Mouse (Mus musculus) heart, adult 8-10 months (tissue): ENCODE results near the gene Map2k7. TPM values are rescaled to one million over a fixed set of nuclear protein-coding genes. Genes with fewer than 3 reads are reported as not detected.

Source experiments
- DNase-seq: peaks from one replicate; pipeline ENCODE4 v3.0.0; 2022; ENCODE audit warnings: low spot score
- total RNA-seq, 4 experiments: library from RNA; stranded (reverse); gene quantifications; 2 replicates each; pipeline ENCODE4 v1.2.4; 2022

Gene Map2k7
- total RNA-seq, result 10 to 100 TPM; 69.9 to 84.0 (median 75.2) TPM

DNA sequence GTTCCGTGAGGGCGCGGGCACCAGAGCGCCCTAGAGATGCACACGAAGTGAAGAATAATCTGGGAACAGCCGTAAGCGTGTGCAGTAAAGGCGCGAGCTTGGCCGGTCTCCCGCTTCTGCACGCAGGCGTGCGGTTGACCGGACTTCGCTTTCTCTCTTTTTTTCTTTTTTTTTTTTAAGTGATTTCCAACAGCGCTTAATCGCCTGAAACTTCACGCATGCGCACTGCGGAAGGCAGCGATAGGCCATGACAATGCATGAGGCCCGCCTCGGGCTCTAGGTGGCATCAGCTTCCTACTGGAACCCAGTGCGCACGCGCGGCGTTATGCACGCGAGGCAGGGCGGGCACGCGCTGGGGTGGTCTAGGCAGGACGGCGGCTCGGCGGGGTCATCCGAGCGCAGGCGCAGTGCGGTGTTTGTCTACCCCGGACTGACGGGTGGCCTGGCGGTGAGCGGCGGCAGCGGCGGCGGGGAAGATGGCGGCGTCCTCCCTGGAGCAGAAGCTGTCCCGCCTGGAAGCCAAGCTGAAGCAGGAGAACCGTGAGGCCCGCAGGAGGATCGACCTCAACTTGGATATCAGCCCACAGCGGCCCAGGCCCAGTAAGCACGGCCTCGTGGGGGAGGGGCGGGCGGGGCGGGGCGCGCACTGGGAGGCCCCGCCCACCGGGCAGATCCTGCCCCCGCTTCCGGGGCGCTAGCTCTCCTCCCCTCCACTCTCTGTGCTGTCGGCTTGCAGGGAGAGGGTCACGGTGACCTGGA lies at the start of gene Map2k7, which contains the start of gene Gm49320:
TSS of gene Map2k7 (plus strand) at position 307 of the 759 bp plus-strand sequence.
TSS of gene Gm49320 (plus strand) at position 432 of the 759 bp plus-strand sequence.
- DNase-seq, result peak; percentile 100

- no peak for DNase-seq
These were observed 49.4 kb upstream of the Map2k7 start for GRCm38 (mm10) chr8:4189031-4189722.

DNA sequence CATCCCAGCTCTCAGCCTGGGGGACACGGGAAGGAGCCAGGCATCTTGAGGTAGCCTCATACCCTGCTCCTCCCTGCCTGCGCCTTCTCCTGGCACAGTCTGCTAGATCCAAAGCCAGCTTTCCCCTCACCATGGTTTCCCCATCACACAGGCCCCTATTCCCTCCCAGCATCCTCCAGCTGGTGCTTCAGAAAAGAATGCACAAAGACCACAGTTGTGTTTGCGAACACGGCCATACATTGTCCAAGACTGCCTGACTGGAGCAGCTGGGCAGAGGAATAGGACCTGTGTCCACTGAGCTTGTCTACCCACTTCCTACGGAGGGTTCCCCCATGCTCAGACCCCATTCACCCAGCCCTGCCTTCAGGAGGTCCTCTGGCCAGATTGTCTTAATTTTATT lies 46.2 kb upstream of the Map2k7 start:
- DNase-seq, result no peak

DNA sequence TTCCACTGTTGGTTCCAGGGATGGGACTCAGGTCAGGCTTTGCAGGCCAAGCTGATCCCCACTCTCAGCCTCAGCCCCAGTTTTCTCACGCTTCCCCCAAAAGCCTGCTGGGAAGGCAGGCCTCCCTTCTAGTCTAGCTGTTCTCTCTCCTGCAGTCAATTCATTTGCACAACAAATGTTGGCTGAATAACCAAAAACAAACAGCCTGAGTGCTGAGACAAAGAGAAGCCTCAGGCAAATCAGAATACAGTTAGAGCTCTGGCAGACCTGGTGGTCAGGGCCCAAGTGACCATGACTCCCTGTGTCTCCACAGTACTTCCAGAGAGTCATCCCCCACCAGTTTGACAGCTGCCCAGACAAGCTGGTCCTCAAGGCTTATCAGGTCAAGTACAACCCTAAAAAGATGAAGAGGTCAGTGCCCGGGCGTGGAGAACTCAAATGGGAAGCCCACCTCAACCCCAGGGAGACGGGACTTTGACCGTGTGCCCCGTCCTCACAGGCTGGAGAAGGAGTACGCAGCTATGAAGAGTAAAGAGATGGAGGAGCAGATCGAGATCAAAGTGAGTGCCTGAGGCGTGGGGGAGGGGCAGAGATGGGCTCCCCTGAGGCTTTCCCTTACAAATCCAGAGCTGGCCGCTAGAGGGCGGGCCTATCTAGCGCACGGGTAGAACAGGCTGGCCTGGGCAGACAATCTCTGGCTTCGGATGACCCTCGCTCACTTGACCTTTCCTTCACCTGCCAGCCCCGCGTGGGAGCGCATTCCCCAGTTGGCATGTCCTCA lies 45.5 kb upstream of the Map2k7 start:
- DNase-seq, result peak; percentile 82

DNA sequence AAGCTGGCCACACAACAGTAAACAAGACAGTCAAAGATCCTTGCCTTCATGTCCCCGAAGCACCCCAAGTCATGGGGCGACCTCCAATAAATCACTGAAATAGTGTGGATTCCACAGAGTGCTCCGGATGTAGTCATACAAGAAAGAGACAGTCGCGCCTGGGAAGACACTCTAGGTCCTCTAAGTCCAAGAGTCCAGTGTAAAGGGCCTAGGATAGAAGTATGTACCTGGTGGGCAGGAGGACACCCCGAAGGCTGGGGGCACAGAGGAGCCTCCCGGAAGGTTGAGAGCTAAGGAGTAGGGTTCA lies 45.0 kb upstream of the Map2k7 start:
- DNase-seq, result no peak

GRCm38 (mm10) chr8:4201321-4201720 lies 37.2 kb upstream of the Map2k7 start:
- DNase-seq, result no peak

DNA sequence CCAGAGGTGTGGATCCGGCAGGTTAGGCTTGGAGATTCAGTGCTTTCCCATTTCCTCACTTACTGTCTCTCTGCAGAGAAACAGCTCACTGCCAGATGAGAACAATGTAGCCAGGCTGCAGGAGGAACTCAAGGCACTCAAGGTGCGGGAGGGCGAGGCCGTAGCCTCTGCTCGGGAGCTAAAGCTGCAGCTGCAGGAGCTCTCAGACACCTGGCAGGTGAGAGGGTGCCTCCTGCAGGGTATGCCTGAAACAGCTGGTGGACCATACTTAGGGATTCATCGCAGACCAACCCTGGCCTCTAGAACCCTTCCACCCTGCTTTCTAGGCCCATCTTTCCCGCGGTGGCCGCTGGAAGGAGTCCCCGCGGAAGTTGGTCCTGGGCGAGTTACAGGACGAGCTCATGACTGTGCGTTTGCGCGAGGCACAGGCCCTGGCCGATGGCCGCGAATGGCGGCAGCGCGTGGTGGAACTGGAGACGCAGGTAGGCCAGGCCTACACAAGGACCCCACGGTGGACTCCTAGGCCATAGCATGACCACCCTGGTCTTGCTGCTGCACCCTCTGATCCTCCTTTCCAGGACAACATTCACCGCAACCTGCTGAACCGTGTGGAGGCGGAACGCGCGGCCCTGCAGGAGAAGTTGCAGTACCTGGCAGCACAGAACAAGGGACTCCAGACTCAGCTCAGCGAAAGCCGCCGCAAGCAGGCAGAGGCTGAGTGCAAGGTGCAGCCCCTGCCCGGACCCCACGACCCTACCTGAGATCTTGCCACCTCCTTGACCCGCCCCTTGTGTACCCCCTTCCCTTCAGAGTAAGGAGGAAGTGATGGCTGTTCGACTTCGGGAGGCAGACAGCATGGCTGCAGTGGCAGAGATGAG lies 33.1 kb upstream of the Map2k7 start:
- DNase-seq, result no peak

GRCm38 (mm10) chr8:4206182-4207015 lies 32.1 kb upstream of the Map2k7 start:
- no peak for DNase-seq

GRCm38 (mm10) chr8:4207016-4207350 lies 31.6 kb upstream of the Map2k7 start:
- DNase-seq, result no peak

GRCm38 (mm10) chr8:4211097-4211496 lies 27.4 kb upstream of the Map2k7 start:
- DNase-seq, result no peak

DNA sequence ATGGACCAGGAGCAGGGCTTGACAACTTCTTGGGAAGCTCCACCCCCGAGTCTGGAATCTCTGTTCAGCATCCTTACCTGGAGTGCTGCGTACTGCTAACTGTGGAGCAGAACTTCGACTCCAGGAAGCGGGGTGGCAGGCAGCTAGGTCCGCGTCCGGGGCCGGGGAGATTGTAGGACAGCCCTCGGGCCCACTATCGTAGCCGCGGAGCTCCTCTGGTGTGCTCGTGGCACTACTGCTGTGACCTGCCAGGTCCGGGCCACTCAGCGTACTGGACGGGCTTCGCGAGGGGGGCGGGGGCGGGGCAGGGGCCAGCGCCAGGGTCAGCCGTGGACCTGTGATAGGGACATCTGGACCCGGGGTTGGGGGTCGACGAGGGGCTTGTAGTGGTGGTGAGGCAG lies 25.7 kb upstream of the Map2k7 start:
- no peak for DNase-seq

DNA sequence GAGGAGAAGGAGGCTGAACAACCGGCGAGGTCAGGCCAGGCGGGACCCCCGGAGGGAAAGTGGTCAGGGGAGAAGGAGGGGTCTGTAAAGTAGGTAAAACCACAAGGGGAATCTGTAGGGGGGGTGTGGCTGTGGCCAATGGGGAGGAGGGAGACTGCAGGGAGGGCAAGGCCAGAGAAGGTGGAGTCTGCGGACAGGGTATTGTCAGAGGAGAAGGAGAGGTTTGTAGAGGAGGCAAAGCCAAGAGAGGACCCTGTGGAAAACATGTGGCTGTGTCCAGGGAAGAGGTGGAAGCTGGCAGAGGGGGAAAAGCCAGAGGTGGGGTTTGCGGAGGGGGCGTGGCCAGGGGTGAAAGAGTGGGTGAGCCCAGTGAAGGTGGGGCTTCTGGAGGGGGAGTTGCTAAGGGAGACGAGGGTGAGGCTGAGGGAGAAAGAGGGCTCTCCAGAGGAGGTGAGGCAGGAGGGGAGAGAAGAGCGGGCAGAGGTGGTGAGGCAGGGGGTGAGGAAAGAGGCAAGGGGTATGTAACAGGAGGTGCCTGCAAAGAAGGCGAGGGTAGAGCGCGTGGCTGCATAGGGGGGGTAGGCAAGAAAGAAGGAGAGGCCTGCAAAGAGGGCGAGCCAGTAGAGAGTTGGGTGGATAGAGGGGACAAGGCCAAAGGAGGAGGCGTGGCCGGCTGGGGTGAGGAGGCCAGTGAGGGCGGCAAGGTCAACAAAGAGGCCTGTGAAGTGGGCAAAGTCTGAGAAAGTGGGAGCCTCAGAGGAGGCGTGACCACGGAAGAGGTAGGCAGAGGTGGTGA lies 25.1 kb upstream of the Map2k7 start:
- no peak for DNase-seq

DNA sequence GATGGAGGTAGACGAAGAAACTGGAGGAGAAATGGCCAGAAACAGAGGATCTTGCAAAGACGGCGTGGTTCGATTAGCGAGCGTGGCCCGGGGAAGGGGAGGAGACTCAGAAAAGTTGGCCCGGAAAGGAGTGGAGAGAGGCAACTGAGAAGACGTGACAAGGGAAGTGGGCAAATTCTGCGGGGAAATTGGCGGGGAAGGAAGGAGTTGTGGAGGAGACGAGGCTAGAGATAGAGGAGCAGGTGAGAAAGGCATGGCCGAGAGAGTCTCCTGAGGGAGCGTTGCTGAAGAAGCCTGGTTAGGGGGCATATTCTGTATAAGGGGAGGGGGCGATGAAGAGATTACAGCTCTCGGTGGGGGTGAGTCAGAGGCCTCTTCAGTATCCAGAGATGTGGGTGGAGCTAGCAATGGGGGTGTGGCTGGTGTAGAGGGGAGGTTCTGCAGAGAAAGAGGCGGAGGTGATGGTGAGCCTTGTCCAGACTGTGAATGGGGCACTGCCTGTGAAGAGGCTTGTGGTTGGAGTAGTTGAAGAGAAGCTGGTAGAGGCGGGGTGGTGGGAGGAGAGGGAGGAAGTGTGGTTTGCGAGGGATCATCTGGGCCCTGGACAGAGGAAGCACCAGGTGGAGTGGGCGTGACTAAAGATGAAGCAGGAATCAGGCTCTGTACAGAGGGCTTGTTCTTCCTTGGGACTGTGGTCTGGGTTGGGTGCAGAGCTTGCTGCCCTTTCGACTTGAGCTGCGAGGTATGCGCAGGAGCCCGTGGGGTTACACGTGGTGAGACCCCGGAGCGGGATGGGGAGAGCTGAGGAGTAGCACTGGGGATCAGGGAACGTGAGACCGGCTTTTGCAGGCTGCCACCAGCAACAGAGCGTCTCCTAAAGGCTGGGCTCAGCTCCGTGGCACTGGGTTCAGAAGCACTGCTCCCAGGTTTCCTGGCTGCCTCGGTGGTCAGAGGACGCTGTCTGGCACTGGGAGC lies 24.2 kb upstream of the Map2k7 start:
- DNase-seq, result peak; percentile 36

GRCm38 (mm10) chr8:4216296-4216695 lies 22.2 kb upstream of the Map2k7 start:
- no peak for DNase-seq

- DNase-seq, result no peak
These were observed 21.5 kb upstream of the Map2k7 start, which contains the start of gene Prr36 for GRCm38 (mm10) chr8:4216791-4217621. TSS of gene Prr36 (minus strand) at chr8:4217459.

DNA sequence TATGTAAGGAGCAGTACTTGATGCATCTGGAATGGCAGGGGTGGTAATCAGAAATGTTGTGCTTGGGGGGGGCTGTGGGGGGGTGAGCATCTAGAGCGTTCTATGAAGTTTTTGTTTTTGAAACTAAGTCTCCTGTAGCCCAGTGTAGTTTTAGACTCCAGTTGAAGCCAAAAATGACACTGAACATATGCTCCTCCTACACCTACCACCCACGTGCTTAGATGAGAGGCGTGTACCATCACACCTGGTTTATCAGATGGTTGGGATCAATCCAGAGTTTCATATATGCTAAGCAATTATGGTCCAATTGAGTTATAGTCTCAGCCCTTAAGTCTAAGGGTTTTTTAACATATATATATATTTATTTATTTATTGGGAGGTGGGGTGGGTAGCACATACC lies 18.9 kb upstream of the Map2k7 start:
- DNase-seq, result no peak

- no peak for DNase-seq
These were observed 16.5 kb upstream of the Map2k7 start for GRCm38 (mm10) chr8:4222059-4222458.

DNA sequence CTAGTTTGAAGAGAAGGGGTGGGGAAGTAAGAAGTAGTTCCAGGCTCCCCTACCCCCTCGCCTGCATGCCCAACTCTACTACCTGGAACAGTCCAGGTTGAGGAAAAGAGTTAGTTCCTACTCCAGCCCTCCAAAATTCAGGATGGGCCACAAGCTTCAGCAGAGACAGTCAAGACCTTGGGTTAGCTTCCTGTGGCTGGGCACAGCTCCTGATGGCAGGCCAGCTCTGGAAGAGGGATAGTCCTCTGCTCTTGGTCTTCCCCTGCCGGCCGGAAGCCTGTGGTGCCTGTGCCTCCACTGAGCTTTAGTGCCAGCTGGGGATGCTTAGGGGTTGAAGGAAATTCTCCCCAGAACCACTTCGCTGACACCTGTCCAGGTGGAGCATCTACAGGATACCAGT lies 12.2 kb upstream of the Map2k7 start:
- DNase-seq, result no peak
